Mouse (Mus musculus) kidney, adult 18-20 months (tissue): ENCODE measurements around the gene Myof.

ENCODE experiments used
- DNase-seq: peaks from one replicate; pipeline ENCODE4 v3.0.0; 2021

Gene Myof

GRCm38 (mm10) chr19:38000990-38001389, 42.4 kb downstream of the Myof start:
- no peak for DNase-seq

DNA sequence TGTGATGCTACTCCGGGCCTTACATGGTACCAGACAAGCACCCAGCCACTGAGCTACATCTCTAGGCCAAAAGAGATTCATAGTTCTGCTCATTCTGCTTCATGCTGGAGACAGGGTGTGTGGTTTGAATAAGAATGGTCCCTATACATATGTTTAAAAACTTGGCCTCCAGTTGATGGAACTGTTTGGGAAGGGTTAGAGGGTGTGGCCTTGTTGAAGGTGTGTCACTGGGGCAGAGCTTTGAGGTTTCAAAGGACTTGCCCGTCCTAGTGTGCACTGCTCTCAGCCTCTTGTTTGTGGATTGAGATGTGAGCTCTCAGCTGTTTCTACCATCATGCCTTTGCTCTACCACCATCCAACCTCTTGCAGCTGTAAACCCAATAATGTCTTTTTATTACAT, 43.4 kb downstream of the Myof start:
- no peak for DNase-seq

DNA sequence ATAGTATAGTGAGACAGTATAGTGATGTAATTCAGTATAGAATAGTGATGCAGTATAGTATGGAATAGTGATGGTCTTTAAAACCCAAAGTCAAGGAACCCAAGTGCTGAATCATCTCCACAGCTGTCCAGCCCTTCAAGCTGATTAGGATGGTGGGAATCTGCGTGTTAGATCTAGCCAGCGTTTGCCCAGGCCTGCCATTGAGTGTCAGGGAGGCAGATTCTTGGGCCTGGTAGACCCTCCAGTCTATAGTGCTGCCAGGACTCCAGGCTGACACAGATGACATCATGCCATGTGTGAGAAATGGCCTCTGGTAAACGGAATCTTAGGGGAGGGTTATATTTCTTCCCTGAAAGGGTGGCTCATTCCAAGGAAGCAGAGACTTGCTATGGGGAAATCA, 49.1 kb downstream of the Myof start:
- no peak for DNase-seq

DNA sequence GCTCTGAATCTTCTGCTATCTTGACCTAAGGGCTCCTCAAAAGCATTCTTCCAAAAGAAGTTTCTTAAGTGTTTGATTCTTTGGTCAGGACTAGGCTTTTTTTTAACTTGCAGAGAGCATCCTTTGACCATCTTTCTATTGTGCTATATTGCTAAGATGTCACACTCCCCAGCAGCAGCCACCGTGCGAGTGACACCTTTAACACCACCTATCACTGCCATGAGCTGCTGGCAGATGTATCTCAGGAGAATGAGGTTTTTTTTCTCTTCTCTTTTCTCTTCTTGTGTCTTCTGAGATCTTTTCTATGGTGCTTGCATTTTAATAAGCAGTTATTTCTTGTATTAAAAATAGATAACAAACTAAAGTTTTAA, 51.2 kb downstream of the Myof start:
- DNase-seq, result no peak

- no peak for DNase-seq
Measured at GRCm38 (mm10) chr19:37991399-37992183, 51.8 kb downstream of the Myof start.

- DNase-seq, result no peak
Measured at GRCm38 (mm10) chr19:37989971-37990370, 53.4 kb downstream of the Myof start.

DNA sequence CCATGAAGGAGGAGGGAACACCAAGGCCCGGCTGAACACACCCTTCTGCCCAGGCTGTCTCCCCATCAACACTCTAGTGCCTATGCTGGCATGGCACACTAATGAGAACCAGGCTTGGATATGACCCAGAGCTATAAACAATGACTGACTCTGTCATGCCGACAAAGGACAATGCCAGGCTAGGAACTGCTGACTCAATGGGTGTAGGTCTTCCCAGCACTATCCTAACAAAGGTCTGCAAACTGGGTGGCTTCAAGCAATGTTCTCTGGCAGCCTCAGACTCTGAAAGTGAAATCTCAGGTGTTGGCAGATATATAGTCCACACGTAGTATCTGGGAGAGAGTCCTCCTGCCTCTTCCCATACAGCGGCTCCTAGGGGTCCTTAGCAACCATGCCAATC, 55.2 kb downstream of the Myof start:
- DNase-seq, result no peak

DNA sequence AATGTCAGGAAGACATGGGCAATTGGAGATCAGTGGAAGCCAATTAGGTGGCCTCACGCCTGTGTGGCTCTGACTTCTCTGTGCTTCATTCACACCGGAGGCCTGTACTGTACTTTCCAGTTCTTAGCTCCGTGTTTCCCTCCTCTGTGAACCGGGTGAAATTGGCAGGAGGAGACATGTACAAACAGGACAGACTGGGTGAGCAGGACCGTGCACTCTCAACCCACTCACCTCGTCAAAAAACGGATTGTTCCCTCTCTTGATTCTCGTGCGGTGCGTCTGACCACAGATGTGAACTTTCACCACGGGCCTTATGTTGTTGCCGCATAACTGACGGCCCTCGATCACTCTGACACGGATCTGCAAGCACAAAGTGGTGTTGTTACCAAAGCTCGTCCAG, 57.6 kb downstream of the Myof start:
- DNase-seq, result no peak

DNA sequence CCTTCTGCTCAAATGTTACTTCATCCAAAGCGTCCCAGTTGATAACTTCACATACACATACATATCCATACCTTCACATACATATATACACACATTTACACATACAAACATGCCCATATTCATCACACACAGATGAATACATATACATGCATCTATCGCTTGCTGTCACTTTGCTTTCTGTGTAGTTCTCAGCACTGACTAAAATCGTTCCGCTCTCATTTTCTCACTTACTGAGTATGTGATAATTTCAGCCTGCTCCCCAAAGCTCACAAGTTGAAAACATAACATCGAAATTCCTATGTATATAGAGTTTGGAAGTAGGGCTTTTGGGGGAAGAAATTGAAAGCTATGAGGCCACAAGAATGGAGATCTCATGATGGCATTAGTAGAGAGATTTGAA, 67.4 kb downstream of the Myof start:
- no peak for DNase-seq

DNA sequence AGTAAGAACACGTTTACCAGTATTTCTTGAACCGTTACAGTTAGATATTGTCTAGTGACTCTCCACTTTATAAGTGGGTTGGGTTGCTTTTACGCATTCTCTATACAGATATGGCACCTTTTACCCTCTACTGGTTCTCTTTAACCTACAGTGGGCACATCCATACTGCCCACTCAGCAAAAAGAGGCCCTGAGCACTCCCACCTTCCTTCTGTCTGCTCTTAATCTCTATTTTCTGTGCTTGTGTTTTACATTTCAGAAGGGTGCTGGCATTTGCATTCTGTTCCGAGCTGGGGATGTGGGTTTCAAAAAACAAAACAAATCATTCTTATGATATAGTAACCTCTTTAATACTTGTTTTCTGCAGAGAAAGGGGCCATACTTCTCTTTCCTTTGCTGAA, 72.8 kb downstream of the Myof start:
- DNase-seq, result no peak

DNA sequence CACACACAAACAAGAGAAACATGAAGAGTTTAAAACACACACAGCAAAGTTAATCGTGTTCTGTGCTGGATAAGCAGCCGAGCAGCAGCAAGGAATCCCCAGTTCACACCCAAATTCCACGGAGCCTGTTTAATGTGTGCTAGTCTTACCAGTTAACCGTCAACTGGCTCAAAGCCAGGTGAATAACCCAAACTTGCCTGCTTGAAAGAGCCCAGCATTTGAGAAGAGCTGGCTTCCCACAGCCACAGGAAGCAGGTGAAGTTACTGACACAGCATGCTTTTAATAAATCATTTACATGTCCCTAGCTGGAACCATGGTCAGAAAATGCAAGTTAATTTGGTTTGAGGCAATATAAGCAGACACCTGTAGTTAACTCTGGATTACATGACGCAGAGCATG, 73.4 kb downstream of the Myof start:
- peak; percentile 59 for DNase-seq

- DNase-seq, result no peak
Measured at GRCm38 (mm10) chr19:37965828-37966227, 77.5 kb downstream of the Myof start.

DNA sequence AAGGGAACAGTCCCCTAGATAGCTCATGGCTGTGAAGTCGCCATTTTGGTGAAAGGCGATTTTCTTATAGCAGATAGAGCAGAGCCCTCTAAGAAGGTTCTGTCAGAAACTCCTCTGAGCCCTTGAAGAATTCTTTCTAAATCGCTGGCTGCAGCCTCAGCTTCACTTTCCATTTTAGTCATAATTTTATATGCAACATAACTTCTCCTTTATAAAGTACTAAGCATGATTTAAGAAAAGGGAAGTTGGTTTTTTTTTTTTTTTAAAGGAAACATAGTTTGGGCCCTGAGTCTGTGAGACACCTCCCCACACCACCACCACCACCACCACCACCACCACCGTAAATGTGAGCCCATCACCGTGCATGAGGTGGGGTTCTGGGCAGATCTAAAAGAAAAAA, 80.0 kb downstream of the Myof start:
- DNase-seq, result no peak

DNA sequence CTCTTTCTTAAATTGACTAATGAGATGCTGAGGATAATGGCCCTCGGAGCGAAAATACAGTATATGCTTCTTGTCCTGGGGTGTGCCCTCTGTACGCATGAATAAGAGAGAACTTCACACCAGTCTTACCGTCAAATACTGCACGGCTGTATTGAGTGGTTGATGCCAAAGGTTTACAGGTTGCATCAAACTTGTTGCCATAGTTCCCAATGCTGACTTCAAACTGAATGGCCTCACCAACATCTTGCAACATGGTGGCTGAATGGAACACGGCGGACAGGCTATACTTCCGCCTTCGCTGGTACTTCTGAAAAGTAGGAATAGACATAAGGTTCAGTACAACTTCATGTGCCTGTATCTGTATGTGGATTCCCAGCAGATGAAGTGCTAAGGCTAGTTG, 82.6 kb downstream of the Myof start:
- DNase-seq, result no peak

DNA sequence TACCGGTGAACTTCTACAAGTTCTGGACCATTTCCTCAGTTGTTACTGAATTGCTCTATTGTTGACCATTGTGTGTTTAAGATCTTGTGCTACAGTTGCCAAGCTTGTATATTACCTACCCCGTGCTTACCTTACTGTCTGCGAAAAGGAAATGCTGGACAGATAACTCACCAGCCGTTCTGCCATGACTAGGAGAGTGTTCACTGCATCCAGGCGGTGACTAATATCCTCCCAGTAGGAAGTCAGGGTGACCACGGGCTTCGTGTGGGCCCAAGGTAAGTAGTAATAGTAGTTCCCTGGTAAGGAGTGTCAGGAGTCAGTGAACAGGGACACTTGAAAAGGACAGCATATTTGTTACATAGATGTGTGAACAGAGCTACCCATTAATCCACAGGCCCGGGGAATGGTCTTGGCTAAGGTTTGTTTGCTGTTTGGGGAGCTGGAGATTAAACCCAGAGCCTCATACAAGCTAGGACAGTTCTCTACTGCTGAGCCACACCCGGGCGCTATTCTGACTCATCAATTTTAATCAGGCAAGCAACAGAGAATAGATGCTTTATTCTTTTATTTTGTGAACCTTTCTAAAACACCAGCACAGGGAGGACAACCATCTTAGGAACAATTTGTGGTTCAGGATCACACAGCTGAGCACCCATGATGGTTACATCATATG, 83.7 kb downstream of the Myof start:
- no peak for DNase-seq

DNA sequence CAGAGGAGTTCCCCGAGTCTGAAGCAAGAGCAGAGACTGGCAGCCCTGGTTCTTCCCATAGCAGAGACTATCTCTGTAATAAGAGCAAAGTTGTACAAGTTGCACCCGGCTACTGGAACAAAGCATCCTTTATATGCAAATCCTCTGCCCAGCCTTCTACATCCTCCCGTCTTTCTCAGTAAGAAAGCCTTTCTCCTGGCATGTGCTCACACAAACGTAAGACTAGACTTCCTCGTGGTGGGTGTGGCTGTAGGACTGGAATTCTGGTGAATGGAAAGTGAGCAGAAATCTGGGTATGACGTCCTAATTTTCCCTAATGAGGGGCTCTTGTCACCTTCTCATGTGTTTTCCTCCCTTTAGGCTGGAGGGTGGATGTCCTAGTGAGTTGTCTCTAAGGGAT, 84.3 kb downstream of the Myof start:
- no peak for DNase-seq

DNA sequence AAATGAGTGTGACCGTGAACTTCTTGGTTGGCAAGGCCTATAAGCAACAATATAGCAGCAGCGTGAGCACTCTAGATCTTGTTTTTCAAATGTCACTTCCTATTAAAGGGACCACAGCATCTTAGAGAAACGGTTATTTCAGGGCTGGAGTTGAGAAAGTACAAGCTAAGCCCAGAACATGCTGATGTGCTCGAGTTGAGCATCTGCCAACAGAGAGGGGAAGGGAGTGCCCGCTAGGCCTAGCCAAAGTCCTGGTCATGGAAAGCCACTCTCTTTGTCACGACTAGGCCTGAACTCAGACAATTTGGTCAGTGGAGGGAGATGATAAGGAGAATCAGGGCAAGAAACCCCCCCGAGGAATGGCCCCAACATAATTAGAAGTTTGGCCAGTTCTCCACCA, 86.1 kb downstream of the Myof start:
- DNase-seq, result no peak

DNA sequence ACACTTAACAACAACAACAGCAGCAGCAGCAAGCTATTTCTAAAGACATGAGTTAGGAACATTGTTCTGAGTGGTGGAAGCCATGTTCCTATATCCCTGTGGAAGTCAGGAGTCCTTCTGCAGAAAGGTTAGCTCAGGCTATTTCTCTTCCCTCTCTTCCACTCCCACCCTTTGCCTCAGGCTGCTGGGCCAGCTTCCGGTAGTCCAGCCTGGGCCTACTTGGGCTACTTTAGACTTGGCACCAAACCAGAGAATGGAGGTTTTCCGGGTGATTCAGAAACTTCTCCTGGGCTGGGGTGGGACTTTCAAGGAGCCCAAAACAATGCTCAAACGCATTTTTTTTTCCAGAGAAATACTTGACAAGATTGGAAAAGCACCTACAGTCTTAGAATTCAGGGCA, 87.4 kb downstream of the Myof start:
- DNase-seq, result no peak

GRCm38 (mm10) chr19:37955425-37956001, 87.9 kb downstream of the Myof start:
- peak; percentile 69 for DNase-seq

DNA sequence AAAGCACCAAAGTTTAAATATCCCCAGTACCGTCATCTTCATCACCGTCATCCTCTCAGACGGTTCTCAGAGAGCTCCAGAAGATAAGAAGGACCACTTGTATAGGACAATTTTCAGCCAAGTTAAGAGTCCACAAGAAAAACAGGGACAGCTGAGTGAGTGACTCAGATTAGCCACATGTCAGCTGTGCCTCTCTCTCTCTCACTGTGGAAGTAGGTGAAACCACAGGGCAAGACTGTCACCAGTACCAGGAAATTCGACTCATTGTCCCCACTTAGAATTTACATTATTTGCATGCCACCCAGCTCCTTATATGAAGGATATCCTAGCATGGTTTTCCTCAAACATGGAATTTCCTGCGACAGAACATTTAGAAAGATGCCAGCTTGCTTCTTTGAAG, 88.6 kb downstream of the Myof start:
- no peak for DNase-seq

DNA sequence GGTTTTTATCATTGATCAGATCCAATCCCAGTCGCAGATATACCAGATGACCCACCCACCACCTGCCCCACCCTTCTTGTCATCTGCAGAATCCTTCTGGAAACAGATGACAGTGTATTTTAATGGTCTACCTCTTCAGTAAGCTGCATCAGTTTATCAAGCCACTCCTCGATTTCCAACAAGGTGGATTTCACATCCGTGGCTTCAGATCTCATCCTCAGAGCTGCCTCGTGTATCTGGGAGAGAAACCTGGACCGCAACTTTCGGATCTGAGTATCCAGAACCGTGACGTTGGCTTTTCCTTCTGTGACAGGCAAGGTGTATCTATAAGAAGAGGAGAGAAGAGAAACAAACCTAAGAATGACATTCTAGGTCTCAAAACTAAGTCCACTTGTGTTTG, 89.1 kb downstream of the Myof start:
- no peak for DNase-seq

DNA sequence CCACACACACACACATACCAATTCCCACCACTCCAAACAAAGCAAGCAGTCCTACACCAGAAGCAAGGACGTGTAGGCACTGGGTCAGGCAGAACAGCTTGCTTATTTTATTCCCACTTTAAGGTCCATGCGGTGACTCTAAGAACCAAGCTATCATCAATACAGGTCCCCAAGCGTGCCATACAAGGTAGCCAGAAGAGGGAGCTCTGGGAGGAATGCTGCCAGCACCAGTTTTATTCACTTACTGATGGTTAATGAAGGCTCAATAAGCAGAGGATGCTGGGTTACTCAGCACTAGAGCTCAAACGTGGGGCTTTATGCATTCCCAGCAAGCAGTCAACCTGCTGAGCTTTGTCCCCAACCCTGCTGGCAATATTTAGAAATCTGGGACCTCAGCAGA, 96.7 kb downstream of the Myof start:
- DNase-seq, result no peak

DNA sequence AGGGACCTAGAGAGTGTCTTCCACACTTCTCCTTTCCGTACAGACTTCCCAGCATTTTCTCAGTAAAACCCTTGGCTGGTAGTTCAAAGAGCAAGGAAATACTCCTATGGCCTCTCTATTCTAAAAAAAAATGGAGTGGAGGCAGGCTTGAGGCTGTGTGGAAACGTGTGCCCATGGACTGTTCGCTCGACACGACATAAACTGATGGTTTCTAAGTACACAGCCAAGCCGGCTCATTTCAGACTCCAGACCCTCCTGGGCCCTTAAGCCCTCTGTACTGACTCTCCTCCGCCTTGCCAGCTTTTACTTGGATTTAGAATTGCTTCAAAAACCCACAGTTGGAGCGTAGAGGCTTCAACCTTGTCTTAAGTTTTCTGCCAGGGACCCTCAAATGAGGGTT, 97.3 kb downstream of the Myof start:
- DNase-seq, result no peak

DNA sequence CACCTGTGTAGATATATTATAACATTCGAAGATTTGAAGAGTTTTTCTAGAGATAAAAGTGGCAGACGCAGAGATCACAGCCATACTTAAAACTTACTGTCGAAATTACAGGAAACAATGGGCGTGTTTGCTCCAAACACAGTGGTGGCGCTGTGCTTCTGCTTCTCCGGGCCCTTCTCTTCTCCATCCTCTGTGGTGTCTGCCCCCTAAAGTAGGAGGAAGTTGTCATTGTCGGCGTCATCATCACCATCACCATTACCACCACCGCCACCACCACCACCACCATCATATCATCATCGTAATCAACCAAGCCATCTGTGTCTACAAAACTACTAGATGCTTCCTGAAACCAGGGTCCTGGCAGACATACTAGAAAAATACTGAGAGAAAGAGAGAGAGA, 104.2 kb downstream of the Myof start:
- no peak for DNase-seq

DNA sequence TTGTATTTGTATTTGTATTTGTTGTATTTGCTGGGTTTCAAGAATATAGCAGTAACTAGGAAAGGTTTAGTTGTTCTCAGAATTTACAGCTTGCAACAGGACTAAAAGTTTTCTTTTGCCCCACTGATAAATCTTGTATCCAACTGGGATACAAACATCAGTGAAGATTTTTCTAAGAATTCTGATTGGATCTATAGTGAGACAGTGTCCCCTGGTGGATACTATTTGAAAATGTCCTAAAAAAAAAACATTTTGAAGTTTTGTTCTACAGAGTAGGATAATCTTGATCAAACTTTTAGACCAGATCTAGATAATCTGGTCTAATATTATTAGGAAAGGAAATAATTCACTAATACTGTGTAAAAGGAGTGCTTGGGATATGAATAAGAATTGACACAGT, 106.3 kb downstream of the Myof start:
- DNase-seq, result no peak
